Mouse (Mus musculus) cerebellum, adult 2 months (tissue): ENCODE results near the gene Ptf1a.

Source experiments
- CTCF ChIP-seq: fragments of 200-500 bp; IDR thresholded peaks from 2 replicates; pipeline ENCODE4 v1.5.1; 2011; ENCODE audit warnings: low read depth, mild to moderate bottlenecking, control low read depth, low read length, moderate library complexity, borderline replicate concordance; ENCODE audit not compliant: insufficient read depth
- POLR2A ChIP-seq: fragments of 200-500 bp; IDR thresholded peaks from 2 replicates; pipeline ENCODE4 v1.6.1; 2011; ENCODE audit warnings: low read length, control low read depth, borderline replicate concordance; ENCODE audit not compliant: insufficient read depth

- TF ChIP-seq CTCF (no peak), POLR2A (no peak)
Measured at GRCm38 (mm10) chr2:19431614-19432323, 13.7 kb upstream of the Ptf1a start.
